Mouse (Mus musculus) heart, postnatal 0 days (tissue): Measurements from ENCODE around the gene Tmem205. TPM values are rescaled to one million over a fixed set of nuclear protein-coding genes. Genes with fewer than 3 reads are reported as not detected.

ENCODE experiments used
- ATAC-seq: fragments of 200-750 bp; cut with Nextera tagmentation; 2 replicates; pipeline ENCODE4 v1.8.0; 2017; ENCODE audit warnings: low read depth, moderate number of reproducible peaks, moderate library complexity; ENCODE audit not compliant: insufficient read depth
- DNase-seq: peaks from one replicate; pipeline ENCODE4 v3.0.0-alpha.2; 2016; ENCODE audit warnings: low spot score
- H3K27ac ChIP-seq: fragments of 300-500 bp; sonication (generic); 2 replicates; pipeline ENCODE4 v1.5.1; 2014; ENCODE audit warnings: low read depth, mild to moderate bottlenecking
- H3K27me3 ChIP-seq: fragments of 300-500 bp; sonication (generic); 2 replicates; pipeline ENCODE4 v1.6.1; 2014; ENCODE audit warnings: low read length, mixed read lengths; ENCODE audit not compliant: control insufficient read depth, insufficient read depth
- H3K36me3 ChIP-seq: fragments of 300-500 bp; sonication (generic); replicated peaks from 2 replicates; pipeline ENCODE4 v1.6.1; 2014; ENCODE audit warnings: low read length, mixed read lengths; ENCODE audit not compliant: control insufficient read depth, insufficient read depth
- H3K4me1 ChIP-seq: fragments of 300-500 bp; sonication (generic); 2 replicates; pipeline ENCODE4 v1.6.1; 2014; ENCODE audit warnings: antibody characterized with exemption; ENCODE audit not compliant: control insufficient read depth, insufficient read depth
- H3K4me2 ChIP-seq: fragments of 300-500 bp; sonication (generic); 2 replicates; pipeline ENCODE4 v1.6.1; 2014; ENCODE audit warnings: low read depth, mild to moderate bottlenecking, low read length, moderate library complexity
- H3K4me3 ChIP-seq: fragments of 300-500 bp; sonication (generic); 2 replicates; pipeline ENCODE4 v1.5.1; 2014; ENCODE audit warnings: low read depth, low read length
- H3K9ac ChIP-seq: fragments of 300-500 bp; sonication (generic); replicated peaks from 2 replicates; pipeline ENCODE4 v1.6.1; 2014; ENCODE audit warnings: low read depth, low read length, mixed read lengths
- H3K9me3 ChIP-seq: fragments of 300-500 bp; sonication (generic); replicated peaks from 2 replicates; pipeline ENCODE4 v1.6.1; 2016; ENCODE audit warnings: low read length; ENCODE audit not compliant: control insufficient read depth
- CTCF ChIP-seq: IDR thresholded peaks from 2 replicates; pipeline ENCODE4 v1.5.1; 2016; ENCODE audit warnings: antibody characterized with exemption, control low read depth, low read depth
- EP300 ChIP-seq: IDR thresholded peaks from 2 replicates; pipeline ENCODE4 v1.6.1; 2016; ENCODE audit warnings: antibody characterized with exemption, low read depth
- WGBS: fragments of 180-500 bp; shearing (Covaris S2); extraction: QIAGEN DNeasy Blood & Tissue Kit; methylation state at CpG from one replicate; pipeline ENCODE4 v1.1.7; 2014; 5-methylcytosine and 5-hydroxymethylcytosine counted together
- polyA plus RNA-seq: library from polyadenylated mRNA; unstranded; fragments of >200 nt; fragmentation: Nextera tagmentation; extraction: Ambion mirVana; gene quantifications from 2 replicates; pipeline ENCODE4 v1.2.1, GENCODE M21; 2015
- total RNA-seq: library from RNA; depleted of rRNA; stranded (reverse); fragments of >200 nt; gene quantifications from 2 replicates; pipeline ENCODE4 v1.2.3, GENCODE M21; 2014; ENCODE audit warnings: low replicate concordance; rRNA removed

The Tmem205 gene
- total RNA-seq, result 52.6 and 53.9 TPM in 2 replicates
- 44.8 and 47.2 TPM in 2 replicates for polyA plus RNA-seq

GRCm38 (mm10) chr9:21927208-21927753, at the start of gene Tmem205, which contains the start of gene Ccdc159:
Gene Tmem205, minus strand, starts transcription at chr9:21927556.
Gene Ccdc159, plus strand, starts transcription at chr9:21927471.
- TF ChIP-seq EP300, result no peak
- Histone ChIP-seq H3K9me3 (no peaks in the 10 kb centered on the region), H3K4me3 (peak within 1 kb of the TSS; percentile 57), H3K27ac (peak within 1 kb of the TSS; percentile 80), H3K27me3 (no peaks in the 10 kb centered on the region), H3K4me2 (peak within 1 kb of the TSS; percentile 77), H3K36me3 (no peaks in the 10 kb centered on the region), H3K4me1 (peaks cover 24% of the 10 kb centered on the region), H3K9ac (peak within 1 kb of the TSS; percentile 67)
- WGBS, result under 1% methylated on average over 28 of the region's 28 CpGs
- DNase-seq (peak; percentile 99), ATAC-seq (peak; percentile 91)

GRCm38 (mm10) chr9:21976626-21977175, 49.3 kb upstream of the Tmem205 start:
- DNase-seq, result no peak
- Histone ChIP-seq H3K4me1 (no peaks in the 10 kb centered on the region), H3K9ac (no peak overlapping the region), H3K27me3 (no peaks in the 10 kb centered on the region; the same call in 1 of the 2 replicates), H3K27ac (no peak overlapping the region), H3K36me3 (no peaks in the 10 kb centered on the region), H3K4me3 (no peak overlapping the region), H3K4me2 (no peak overlapping the region), H3K9me3 (no peaks in the 10 kb centered on the region; the same call in 1 of the 2 replicates)
- no peak for ATAC-seq
- WGBS, result 78% methylated on average over 10 of the region's 10 CpGs
- TF ChIP-seq EP300 (no peak), CTCF (no peak)

- no peaks in the 10 kb centered on the region for H3K4me1 ChIP-seq
- no peaks in the 10 kb centered on the region for H3K36me3 ChIP-seq
- H3K9me3 ChIP-seq, result no peaks in the 10 kb centered on the region
- H3K27ac ChIP-seq, result no peak overlapping the region
- no peak for DNase-seq
- no peak for TF ChIP-seq EP300
- no peak for TF ChIP-seq CTCF
- H3K4me3 ChIP-seq, result no peak overlapping the region
- WGBS, result 79% methylated on average over 4 of the region's 4 CpGs
- H3K4me2 ChIP-seq, result no peak overlapping the region
- ATAC-seq, result no peak
- no peak overlapping the region for H3K9ac ChIP-seq
- H3K27me3 ChIP-seq, result no peaks in the 10 kb centered on the region
Observed at GRCm38 (mm10) chr9:21969304-21969703, 41.9 kb upstream of the Tmem205 start.

GRCm38 (mm10) chr9:21968883-21969282, 41.5 kb upstream of the Tmem205 start:
- H3K36me3 ChIP-seq, result no peaks in the 10 kb centered on the region
- WGBS, result 36% methylated on average over 6 of the region's 6 CpGs
- H3K4me1 ChIP-seq, result no peaks in the 10 kb centered on the region
- no peak overlapping the region for H3K9ac ChIP-seq
- H3K27me3 ChIP-seq, result no peaks in the 10 kb centered on the region
- H3K9me3 ChIP-seq, result no peaks in the 10 kb centered on the region
- TF ChIP-seq CTCF (no peak), EP300 (no peak)
- ATAC-seq (no peak), DNase-seq (no peak)
- H3K4me2 ChIP-seq, result no peak overlapping the region
- no peak overlapping the region for H3K4me3 ChIP-seq
- no peak overlapping the region for H3K27ac ChIP-seq

- peaks cover 25% of the 10 kb centered on the region for H3K27me3 ChIP-seq
- no peak within 1 kb of the TSS for H3K27ac ChIP-seq
- DNase-seq (peak; percentile 46), ATAC-seq (peak; percentile 43; the same call in 1 of the 2 replicates)
- peak within 1 kb of the TSS; percentile 89 for H3K4me2 ChIP-seq
- WGBS, result 7% methylated on average over 8 of the region's 8 CpGs
- TF ChIP-seq CTCF (no peak), EP300 (no peak)
- H3K4me3 ChIP-seq, result peak within 1 kb of the TSS; percentile 45
- no peak within 1 kb of the TSS for H3K9ac ChIP-seq
- peaks cover 25% of the 10 kb centered on the region for H3K4me1 ChIP-seq
- H3K36me3 ChIP-seq, result no peaks in the 10 kb centered on the region
- no peaks in the 10 kb centered on the region for H3K9me3 ChIP-seq
Observed at GRCm38 (mm10) chr9:21963417-21963816, 36.1 kb upstream of the Tmem205 start, which contains the start of gene Epor. Gene Epor, minus strand, starts transcription at chr9:21963506.
